Mouse (Mus musculus): ENCODE measurements at regions not wholly inside any gene's neighbourhood (a gene's known extent, or its start where the extent isn't known, plus 50 kb on each side); places are given as distances from the start of the nearest gene placed in this dataset.
A peak's percentile ranks its signal among the peaks of the same experiment; 100 is the strongest.

- DNase-seq: no peak
Measured at GRCm38 (mm10) chr8:126675153-126675552, 81.4 kb upstream of the Irf2bp2 start.

GRCm38 (mm10) chr8:126673038-126673740, 79.4 kb upstream of the Irf2bp2 start:
- no peak for DNase-seq

- no peak for DNase-seq
Measured at GRCm38 (mm10) chr8:126671594-126671993, 77.8 kb upstream of the Irf2bp2 start.

- DNase-seq: no peak
Measured at GRCm38 (mm10) chr8:126669919-126670318, 76.1 kb upstream of the Irf2bp2 start.

- no peak for DNase-seq
Measured at GRCm38 (mm10) chr8:126669154-126669553, 75.4 kb upstream of the Irf2bp2 start.

GRCm38 (mm10) chr8:126668657-126669025, 74.9 kb upstream of the Irf2bp2 start:
- no peak for DNase-seq

DNA sequence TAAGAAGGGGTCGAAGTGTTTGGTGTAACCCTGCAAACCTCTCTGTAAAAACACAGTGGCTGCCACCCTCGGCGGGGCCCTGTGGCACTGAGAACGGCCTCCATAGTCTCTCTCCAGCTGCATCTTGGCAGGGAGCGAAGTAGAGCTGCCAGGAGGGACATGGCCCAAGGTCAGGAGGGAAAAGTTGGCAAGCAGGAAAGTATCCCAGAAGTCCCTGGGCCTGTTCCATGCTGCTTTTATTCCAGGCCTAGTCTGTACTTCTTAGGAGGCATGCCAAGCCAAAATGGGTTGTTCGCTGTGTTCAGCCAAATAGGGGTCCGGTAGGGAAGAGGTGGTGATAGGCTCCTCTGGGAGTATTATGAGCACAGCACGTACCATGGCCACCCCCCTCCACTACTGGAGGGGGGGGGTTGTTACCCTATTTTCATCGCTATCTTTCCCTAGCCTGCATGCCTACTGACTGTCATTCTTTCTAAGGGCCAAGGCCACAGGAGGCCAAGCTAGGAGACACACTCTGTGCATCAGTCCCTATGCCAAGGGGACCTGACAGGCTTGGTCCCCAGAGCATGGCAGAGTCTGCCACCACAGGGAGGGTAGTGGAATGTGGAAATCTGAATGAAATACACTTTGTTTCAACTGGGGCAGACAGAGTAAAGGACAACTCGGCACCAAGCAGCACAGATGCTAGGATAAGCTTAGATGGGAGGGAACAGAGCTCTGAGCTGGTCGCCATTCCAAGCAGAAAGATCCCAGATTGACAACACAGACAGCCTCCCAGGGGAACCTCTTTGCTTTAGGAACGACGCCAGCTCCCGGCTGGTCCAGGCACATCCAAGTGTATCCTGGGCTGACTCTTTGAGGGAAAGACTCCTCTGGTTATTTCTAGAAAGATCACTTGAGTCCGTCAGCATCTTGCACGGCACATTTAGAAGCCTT, 74.2 kb upstream of the Irf2bp2 start:
- DNase-seq: peak; percentile 64

- no peak for DNase-seq
Measured at GRCm38 (mm10) chr8:126667086-126667720, 73.4 kb upstream of the Irf2bp2 start.

DNA sequence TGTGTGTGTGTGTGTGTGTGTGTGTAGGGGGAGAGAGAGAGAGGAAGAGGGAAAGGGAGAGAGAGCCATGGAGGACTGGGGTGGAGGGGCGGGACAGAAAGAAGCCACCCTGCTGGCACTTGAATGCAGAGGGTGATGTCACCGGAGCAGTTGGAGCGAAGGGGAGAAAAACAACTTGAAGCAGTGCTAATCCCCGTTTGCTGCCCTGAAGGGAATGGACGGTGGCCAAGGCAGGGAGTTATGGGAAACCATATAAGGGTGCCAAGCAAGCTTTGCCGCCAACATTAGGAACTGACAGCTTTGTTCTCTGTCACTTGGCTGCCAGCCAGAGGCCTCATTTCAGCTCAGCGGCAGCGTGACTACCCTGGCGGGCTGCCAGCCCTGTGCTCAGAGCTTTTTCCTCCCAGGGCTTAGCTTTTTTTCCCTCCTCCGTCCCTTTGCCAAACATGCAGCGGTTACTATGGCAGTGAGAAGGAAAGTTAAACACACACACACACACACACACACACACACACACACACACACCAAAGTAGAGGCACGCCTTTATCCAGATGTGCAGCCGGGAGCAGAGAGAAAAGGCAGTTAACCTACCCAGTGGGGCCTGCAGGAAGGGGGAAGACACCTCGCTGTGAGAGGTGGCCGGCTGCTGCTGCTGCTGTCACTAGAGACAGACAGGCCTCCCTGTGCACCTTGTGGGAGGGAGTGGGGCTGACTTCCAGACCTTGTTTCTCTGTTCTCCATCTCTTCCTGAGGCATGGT, 72.7 kb upstream of the Irf2bp2 start:
- peak; percentile 97 for DNase-seq

DNA sequence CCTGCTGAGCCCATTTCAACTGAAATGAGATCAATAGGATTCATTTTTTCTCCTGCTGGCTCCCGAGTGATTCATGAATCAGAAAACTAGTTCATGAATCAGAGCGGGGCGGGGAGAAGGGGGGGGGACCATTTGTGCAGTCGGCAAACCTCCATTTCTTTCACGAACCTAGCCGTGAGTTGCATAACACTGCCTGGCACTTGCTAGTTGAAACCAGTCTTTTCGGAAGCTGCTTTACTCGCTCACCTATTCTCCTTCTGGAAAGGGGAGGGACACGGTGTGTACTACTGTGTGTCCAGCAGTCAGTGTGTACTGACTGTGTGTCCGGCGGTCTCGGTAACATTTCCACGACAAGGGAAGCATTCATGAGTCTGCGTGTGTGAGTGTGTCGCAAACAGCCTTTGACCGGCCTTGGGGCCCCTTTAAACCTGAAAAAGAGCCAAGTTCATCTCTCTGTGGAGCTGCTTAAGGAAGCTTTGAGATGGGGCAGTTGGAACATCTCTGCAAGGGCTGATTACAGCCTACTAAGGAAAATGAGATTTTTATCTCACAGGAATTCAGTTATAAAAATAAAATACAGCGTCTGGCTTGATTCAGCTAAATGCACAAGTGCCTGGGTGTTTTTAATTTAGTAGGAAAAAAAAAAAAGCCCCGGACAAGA, 71.9 kb upstream of the Irf2bp2 start:
- peak; percentile 76 for DNase-seq

DNA sequence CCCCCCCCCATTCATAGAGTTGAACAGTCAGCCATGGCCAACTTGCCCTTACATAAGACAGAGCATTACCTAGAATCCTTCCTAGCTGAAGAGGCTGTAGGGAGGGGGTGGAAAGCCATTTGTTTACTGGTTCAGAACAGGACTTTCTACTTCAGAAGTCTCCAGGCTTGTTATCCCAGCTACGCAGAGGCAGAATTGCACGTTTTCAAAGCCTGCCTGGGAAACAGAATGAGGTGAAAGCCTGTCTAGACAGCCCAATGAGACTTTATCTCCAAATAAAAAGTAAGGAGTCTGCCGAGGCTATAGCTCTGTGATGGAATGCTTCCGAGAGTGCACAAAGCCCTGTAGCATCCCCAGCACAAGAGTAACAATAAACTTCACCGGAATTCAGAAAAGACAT, 71.1 kb upstream of the Irf2bp2 start:
- DNase-seq: no peak

DNA sequence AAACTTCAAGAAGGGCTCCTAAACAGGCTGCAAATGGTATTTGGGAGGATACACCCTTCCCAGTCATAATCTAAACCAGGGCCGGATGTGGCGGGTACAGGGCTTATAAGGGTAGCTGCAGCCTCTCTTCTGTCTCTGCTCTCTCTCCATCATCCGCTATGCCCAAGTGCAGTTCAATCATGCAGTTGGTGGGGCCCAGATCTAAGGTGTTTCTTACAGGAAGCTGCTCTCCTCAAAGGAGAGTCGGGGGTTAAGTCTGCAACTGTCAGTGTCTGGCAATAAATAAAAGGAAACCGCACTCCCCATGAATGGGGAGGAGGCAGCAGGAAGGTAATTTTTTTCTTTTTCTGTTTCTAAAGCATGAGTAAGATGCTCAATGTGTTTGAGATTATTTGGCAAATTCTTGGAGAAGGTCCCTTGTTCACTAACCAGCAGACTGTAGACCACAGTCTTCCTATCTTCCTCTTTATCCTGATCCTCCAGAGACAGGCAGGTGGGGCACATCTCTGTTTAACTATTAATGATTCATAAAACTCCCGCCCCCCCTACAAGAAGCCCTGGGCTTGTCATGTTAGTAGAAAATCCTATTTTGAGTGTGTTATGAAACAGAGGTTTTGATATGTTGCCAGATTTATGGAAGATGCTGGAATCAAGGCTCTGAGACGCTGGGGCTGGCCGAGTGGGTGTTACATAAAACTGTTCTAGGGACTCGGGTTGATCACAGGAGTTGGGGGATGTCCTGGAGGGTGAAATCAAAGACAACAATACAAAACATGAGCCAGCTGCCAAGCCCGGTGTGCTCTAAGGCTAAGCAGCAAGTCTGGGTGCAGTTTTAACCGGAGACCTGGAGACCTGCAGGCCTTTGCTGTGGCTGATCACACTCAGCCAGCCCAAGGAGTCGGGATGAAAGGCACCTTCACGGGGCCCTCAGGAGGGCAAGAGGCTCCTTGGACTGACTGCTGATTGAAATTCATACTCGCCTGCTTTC, 69.3 kb upstream of the Irf2bp2 start:
- peak; percentile 32 for DNase-seq

- no peak for DNase-seq
Measured at GRCm38 (mm10) chr8:126662151-126662550, 68.4 kb upstream of the Irf2bp2 start.

DNA sequence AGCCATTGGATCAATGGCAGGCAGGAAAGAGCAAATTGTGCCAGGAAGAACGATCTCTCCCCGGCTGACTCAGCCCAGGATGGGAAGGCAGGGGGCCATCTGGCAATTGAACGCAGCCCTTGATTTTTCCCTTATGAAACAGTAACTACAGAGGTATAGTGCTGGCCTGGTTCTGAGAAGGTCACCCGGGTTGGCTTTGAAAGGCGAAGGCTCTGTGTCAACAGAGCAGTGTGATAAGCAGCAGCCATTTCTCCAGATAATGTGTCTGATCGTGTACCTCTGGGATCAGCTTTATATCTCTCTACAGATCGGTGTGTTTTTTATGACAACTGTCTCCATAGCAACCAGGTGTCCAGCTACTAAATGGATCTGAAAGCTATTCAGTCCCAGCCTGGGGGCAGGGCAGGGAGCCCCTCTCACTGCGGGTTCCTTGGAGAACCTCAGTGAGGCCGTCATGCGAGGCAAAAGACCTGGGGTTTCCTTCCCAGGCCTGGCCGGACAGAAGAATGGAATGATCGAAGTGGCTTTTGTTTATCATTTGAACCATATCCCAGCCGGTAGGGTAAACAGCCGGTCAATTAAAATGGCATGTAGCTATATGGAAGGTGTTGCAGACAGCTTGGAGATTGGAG, 67.8 kb upstream of the Irf2bp2 start:
- no peak for DNase-seq

DNA sequence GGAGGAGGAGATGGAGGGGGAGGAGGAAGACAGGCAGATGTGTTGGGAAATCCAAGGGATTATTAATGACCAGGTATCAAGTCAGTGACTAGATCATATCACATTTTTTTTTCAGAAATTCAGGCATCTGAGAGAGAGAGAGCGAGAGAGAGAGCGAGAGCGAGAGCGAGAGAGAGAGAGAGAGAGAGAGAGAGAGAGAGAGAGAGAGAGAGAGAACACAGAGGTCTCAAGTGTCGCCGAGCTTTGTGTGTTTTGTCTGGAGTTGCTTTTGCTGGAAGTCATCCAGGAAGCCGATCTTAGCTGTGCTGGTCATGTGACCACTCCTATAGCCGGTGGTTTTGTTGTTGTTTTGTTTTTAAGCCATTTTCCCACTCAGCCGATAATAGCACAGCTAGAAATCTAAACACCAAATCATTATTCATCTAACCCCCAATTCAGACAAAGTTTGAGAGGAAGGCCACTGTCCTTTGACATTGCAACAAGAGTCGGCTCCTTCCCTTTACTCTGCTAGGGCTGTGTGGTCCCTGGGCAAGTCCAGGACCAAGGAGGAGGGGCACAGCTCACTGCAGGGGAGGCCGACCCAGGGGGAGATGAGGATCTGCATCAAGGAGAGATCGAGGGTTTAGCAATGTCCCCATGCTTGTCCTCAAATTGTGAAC, 67.0 kb upstream of the Irf2bp2 start:
- no peak for DNase-seq

DNA sequence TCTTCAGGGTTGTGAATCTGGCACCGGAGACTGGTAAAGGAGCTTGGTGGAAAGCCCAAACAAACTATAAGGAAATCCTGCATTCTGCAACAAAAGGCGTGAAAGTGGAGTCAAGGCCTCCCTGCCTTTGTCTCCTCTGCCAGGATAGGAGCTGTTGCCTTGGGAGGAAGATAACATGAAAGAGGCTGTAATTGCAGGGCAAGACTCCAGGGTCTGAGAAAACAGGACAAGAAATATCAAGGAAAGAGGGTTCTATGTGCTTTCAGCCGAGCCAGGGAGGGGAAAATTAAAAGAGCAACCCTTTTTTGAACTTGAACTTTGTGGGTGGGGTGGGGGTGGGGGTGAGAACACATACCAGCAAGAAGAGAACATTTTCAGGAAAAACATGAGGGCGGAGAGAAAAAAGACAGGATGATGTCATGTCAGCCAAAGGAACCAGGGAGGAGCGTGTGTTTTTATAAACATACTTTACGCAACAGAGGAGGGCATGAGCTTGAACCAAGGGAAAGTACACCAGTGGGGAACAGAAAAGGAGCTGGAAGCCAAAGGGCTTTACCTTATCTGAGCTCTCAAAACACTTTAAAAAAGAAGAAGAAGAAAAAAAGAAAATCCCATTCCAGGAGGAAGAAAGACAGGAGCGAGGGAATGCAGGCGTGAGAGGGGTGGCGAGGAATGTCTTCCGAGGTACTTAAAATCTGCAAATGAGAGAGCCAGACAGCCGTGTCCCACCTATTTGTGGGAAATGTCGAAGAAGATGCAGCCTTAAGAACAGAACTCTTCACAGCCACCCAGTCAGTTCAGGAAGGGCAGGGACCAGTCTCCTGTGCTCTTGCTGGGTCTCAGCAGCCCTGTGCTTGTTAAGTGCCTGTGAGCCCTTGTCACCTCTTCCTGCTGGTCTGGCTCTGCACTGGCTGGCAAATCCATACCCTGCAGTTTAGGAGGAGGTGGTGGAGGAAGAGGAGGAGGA, 66.2 kb upstream of the Irf2bp2 start:
- no peak for DNase-seq

DNA sequence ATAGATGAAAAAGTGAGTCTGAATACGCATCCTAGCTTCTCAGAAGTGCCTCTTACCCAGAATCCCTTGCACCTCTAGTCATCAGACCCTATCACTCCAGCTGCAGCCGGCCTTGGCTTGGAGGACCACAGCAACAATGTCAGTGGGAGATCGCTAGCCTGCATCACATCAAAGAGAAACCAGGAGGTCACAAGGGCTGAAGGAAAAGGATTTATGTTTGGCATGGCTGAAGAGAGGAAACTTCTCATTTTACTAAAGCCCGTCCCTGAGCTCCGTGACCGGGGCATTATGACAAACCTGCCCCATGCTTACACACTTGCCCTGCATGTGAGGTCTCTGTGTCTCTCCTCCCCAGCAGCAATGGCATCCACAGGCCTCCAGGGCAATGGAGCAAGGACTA, 63.8 kb upstream of the Irf2bp2 start:
- DNase-seq: no peak

DNA sequence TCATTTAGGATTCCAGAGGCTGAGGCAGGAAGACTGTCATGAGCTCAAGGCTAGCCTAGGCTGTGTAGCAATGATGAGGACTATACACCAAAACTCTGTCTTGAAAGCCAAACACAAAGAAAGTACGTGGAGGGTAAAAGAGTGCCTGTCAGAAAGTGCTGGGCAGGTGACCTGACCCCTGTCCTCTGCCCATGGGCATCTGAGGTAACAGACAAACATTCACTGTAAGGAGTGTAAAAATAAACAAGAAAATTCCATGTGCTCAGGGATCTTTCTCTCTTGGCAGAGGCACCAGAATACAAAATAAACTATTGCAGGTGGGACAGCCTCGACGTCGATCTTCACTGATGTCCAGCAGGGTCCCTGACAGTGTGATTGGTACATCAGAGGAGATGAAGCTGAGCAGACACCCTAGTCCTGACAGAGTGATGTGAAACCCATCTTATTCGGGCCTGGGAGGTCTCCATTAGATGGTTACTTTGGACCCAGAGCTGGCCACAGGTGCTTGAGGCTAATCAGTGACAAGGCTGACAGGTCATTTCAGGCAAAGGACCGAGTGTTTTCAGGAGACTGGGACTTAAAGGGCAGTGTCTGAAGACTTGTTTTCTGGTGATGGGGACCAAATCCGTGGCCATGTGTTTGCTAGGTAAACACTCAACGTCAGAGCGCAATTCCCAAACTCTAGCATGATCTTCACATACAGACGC, 62.9 kb upstream of the Irf2bp2 start:
- no peak for DNase-seq

Data from right cerebral cortex, postnatal 25 days (tissue).